Mouse (Mus musculus) spleen, adult 12 weeks (tissue): Measurements from ENCODE around the gene Dusp15.

Source experiments
- DNase-seq: peaks from one replicate; pipeline ENCODE4 v3.0.0; 2022; ENCODE audit warnings: low spot score

The Dusp15 gene

GRCm38 (mm10) chr2:152931456-152932160 is 19.9 kb downstream of the Dusp15 start:
- no peak for DNase-seq

GRCm38 (mm10) chr2:152930276-152930675 is 21.2 kb downstream of the Dusp15 start:
- no peak for DNase-seq

- DNase-seq, result no peak
These were observed 22.5 kb downstream of the Dusp15 start for GRCm38 (mm10) chr2:152928988-152929370.

GRCm38 (mm10) chr2:152928219-152928987 is 23.1 kb downstream of the Dusp15 start:
- DNase-seq, result no peak

GRCm38 (mm10) chr2:152927371-152927770 is 24.1 kb downstream of the Dusp15 start:
- DNase-seq, result no peak

GRCm38 (mm10) chr2:152926896-152927295 is 24.6 kb downstream of the Dusp15 start:
- DNase-seq, result no peak

GRCm38 (mm10) chr2:152925189-152925872 is 26.2 kb downstream of the Dusp15 start:
- DNase-seq, result no peak

- DNase-seq, result no peak
These were observed 27.0 kb downstream of the Dusp15 start for GRCm38 (mm10) chr2:152924543-152924942.

- no peak for DNase-seq
These were observed 27.4 kb downstream of the Dusp15 start for GRCm38 (mm10) chr2:152924128-152924527.

GRCm38 (mm10) chr2:152923621-152924020 is 27.9 kb downstream of the Dusp15 start:
- DNase-seq, result no peak

GRCm38 (mm10) chr2:152922376-152922775 is 29.1 kb downstream of the Dusp15 start:
- no peak for DNase-seq

GRCm38 (mm10) chr2:152917671-152918070 is 33.8 kb downstream of the Dusp15 start:
- no peak for DNase-seq

GRCm38 (mm10) chr2:152916111-152916510 is 35.4 kb downstream of the Dusp15 start:
- no peak for DNase-seq

- no peak for DNase-seq
These were observed 36.0 kb downstream of the Dusp15 start for GRCm38 (mm10) chr2:152915453-152915852.

- peak; percentile 65 for DNase-seq
These were observed 37.0 kb downstream of the Dusp15 start for GRCm38 (mm10) chr2:152914310-152915120.

- no peak for DNase-seq
These were observed 38.0 kb downstream of the Dusp15 start for GRCm38 (mm10) chr2:152913471-152913870.

GRCm38 (mm10) chr2:152911432-152911831 is 40.1 kb downstream of the Dusp15 start:
- DNase-seq, result no peak

- no peak for DNase-seq
These were observed 40.5 kb downstream of the Dusp15 start, which contains the start of gene Mylk2 for GRCm38 (mm10) chr2:152911031-152911430. Gene Mylk2, plus strand, starts transcription at chr2:152911352.

- no peak for DNase-seq
These were observed 41.6 kb downstream of the Dusp15 start for GRCm38 (mm10) chr2:152909848-152910247.

- DNase-seq, result no peak
These were observed 44.2 kb downstream of the Dusp15 start for GRCm38 (mm10) chr2:152907114-152907943.
